Mouse (Mus musculus): ENCODE data around the gene Samd10. TPM values are rescaled to one million over a fixed set of nuclear protein-coding genes. Genes with fewer than 3 reads are reported as not detected.

Gene Samd10
- polyA plus RNA-seq, 2 experiments: 1.5 to 1.6 TPM

DNA sequence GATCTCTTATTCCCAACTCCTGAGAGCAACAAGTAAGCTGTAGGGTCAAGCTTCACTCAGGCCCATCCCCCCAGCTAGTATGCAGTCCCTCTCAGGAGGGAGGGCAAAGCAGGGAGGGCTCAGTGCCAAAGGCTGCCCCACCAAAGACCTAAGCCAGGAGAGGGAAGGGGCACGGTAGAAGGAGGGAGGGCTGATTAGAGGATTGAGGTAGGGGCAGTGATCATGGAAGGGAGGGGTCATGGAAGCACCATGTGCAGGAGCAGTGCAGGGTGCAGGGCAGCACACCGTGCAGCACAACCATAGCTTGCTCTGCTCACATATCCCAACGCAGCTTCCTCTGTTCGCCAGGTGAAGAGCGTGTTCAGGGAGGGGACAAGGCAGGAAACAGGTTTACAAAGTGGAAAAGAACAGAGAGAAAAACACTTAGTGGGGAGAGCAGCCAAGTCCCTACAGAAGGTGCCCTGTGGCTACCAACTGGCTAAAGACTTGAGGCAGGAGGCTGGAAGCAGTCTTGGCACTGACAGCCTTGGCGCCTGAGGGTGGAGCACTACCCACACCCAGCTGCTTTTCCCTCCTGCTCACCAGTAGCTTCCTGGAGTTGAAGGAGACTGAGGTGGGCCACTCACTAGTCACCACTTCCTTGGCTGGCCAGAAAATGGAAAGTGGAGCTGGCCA lies 28.0 kb downstream of the Samd10 start:
- Histone ChIP-seq H3K9me3 (ENCODE audit: control insufficient read depth, low read length) (no peaks in the 10 kb centered on the region), H3K27ac (no peak overlapping the region), H3K4me2 (ENCODE audit: low read depth) (no peak overlapping the region), H3K27me3 (ENCODE audit: control insufficient read depth, insufficient read depth, low read length) (no peaks in the 10 kb centered on the region), H3K4me3 (ENCODE audit: insufficient read depth in 1 of 2, low read depth in 2 of 2, low read length in 2 of 2) (no peak overlapping the region), H3K9ac (replicated peaks) (no peak overlapping the region; the same call in 1 of the 2 replicates), H3K4me1 (replicated peaks; ENCODE audit: control insufficient read depth in 2 of 2, insufficient read depth in 2 of 2, low read length in 1 of 2) (peaks cover 7 to 17% of the 10 kb centered on the region in 2 experiments), H3K36me3 (replicated peaks; ENCODE audit: control insufficient read depth, insufficient read depth, low read depth) (no peaks in the 10 kb centered on the region; the same call in 1 of the 2 replicates)
- no peak for DNase-seq (ENCODE audit: low read depth in 3 of 3, low spot score in 3 of 3)
- peak; percentile 21; the same call in 1 of the 2 replicates for TF ChIP-seq CTCF (IDR thresholded peaks at IDR 0.05; ENCODE audit: low read depth)
- no peak for TF ChIP-seq EP300 (IDR thresholded peaks at IDR 0.05; ENCODE audit: low read depth)
- 62% methylated on average over 6 of the region's 6 CpGs for WGBS (ENCODE audit: insufficient replicate concordance)
- no peak for ATAC-seq (ENCODE audit: insufficient read depth)

DNA sequence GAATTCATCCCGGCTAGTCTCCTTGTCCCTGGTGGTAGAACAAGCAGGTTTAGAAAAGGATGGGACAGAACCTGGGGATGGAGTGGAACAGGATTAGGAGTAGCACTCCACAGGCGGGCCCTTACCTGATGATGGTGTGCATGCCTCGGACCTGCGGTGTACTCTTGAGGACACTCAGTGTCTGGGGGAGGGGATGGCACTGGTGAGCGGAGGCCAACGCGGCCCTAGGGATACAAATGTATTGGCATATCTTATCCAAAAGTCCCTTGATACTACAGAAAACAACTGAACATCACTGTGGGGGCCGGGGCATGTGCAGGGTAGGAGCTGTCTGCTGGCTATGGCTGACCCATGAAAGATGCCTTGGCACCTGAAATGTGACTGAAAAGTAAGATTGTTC lies 28.6 kb downstream of the Samd10 start:
- H3K9ac ChIP-seq (replicated peaks): no peak overlapping the region
- no peak for DNase-seq (ENCODE audit: low read depth in 3 of 3, low spot score in 3 of 3)
- no peaks in the 10 kb centered on the region for H3K27me3 ChIP-seq (ENCODE audit: control insufficient read depth, insufficient read depth, low read length)
- no peak overlapping the region for H3K4me3 ChIP-seq (ENCODE audit: insufficient read depth in 1 of 2, low read depth in 2 of 2, low read length in 2 of 2)
- no peaks in the 10 kb centered on the region; the same call in 1 of the 2 replicates for H3K36me3 ChIP-seq (replicated peaks; ENCODE audit: control insufficient read depth, insufficient read depth, low read depth)
- WGBS (ENCODE audit: insufficient replicate concordance): 81% methylated on average over 8 of the region's 8 CpGs
- peaks cover 7 to 17% of the 10 kb centered on the region in 2 experiments for H3K4me1 ChIP-seq (replicated peaks; ENCODE audit: control insufficient read depth in 2 of 2, insufficient read depth in 2 of 2, low read length in 1 of 2)
- H3K9me3 ChIP-seq (ENCODE audit: control insufficient read depth, low read length): no peaks in the 10 kb centered on the region
- H3K27ac ChIP-seq: no peak overlapping the region
- ATAC-seq (ENCODE audit: insufficient read depth): no peak
- H3K4me2 ChIP-seq (ENCODE audit: low read depth): no peak overlapping the region
- TF ChIP-seq EP300 (IDR thresholded peaks at IDR 0.05; ENCODE audit: low read depth) (no peak), CTCF (IDR thresholded peaks at IDR 0.05; ENCODE audit: low read depth) (no peak)

DNA sequence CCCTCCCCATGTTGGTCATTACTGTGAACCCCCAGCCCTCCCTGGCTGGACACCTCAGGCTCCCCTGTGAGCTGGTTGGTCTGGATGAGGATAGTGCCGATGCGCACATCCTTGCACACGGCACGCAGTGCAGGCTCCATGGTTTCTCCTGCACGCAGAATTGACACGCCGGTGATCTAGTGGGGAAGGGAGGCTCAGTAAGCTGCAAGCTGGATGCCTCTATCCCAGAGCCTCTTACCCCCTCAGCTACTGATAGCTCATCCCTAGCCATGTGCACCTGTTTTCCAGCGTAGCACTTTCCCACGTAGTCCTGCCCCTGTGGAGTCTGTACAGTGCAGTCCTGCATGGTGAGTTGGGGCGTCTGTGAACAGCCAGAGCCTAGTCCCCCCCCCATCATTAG lies 29.2 kb downstream of the Samd10 start:
- TF ChIP-seq EP300 (IDR thresholded peaks at IDR 0.05; ENCODE audit: low read depth) (no peak), CTCF (IDR thresholded peaks at IDR 0.05; ENCODE audit: low read depth) (no peak)
- Histone ChIP-seq H3K4me3 (ENCODE audit: insufficient read depth in 1 of 2, low read depth in 2 of 2, low read length in 2 of 2) (no peak overlapping the region), H3K9ac (replicated peaks) (no peak overlapping the region), H3K27me3 (ENCODE audit: control insufficient read depth, insufficient read depth, low read length) (no peaks in the 10 kb centered on the region), H3K9me3 (ENCODE audit: control insufficient read depth, low read length) (no peaks in the 10 kb centered on the region), H3K27ac (no peak overlapping the region), H3K4me1 (replicated peaks; ENCODE audit: control insufficient read depth in 2 of 2, insufficient read depth in 2 of 2, low read length in 1 of 2) (peaks cover 7 to 17% of the 10 kb centered on the region in 2 experiments), H3K4me2 (ENCODE audit: low read depth) (no peak overlapping the region), H3K36me3 (replicated peaks; ENCODE audit: control insufficient read depth, insufficient read depth, low read depth) (no peaks in the 10 kb centered on the region; the same call in 1 of the 2 replicates)
- ATAC-seq (ENCODE audit: insufficient read depth) (no peak), DNase-seq (ENCODE audit: low read depth in 3 of 3, low spot score in 3 of 3) (no peak)
- WGBS (ENCODE audit: insufficient replicate concordance): 92% methylated on average over 10 of the region's 10 CpGs

- no peaks in the 10 kb centered on the region for H3K9me3 ChIP-seq (ENCODE audit: control insufficient read depth, low read length)
- peak; percentile 67 for TF ChIP-seq EP300 (IDR thresholded peaks at IDR 0.05; ENCODE audit: low read depth)
- TF ChIP-seq CTCF (IDR thresholded peaks at IDR 0.05; ENCODE audit: low read depth): peak; percentile 87
- H3K4me3 ChIP-seq (ENCODE audit: insufficient read depth in 1 of 2, low read depth in 2 of 2, low read length in 2 of 2): 0 out of 4 replicates have a peak overlapping the region, but pooled peaks of 1 of the 2 experiments have one; percentile 2
- peak in 2 of 3 experiments; percentile 45 to 53 for DNase-seq (ENCODE audit: low read depth in 3 of 3, low spot score in 3 of 3)
- H3K27ac ChIP-seq: peak overlapping the region; percentile 57
- no peaks in the 10 kb centered on the region; the same call in 1 of the 2 replicates for H3K36me3 ChIP-seq (replicated peaks; ENCODE audit: control insufficient read depth, insufficient read depth, low read depth)
- H3K4me1 ChIP-seq (replicated peaks; ENCODE audit: control insufficient read depth in 2 of 2, insufficient read depth in 2 of 2, low read length in 1 of 2): peaks cover 7 to 16% of the 10 kb centered on the region in 2 experiments
- peak; percentile 80 for ATAC-seq (ENCODE audit: insufficient read depth)
- H3K27me3 ChIP-seq (ENCODE audit: control insufficient read depth, insufficient read depth, low read length): no peaks in the 10 kb centered on the region
- H3K9ac ChIP-seq (replicated peaks): peak overlapping the region; percentile 34; the same call in 1 of the 2 replicates
- H3K4me2 ChIP-seq (ENCODE audit: low read depth): peak overlapping the region; percentile 33
- WGBS (ENCODE audit: insufficient replicate concordance): 21% methylated on average over 7 of the region's 7 CpGs
Observed at GRCm38 (mm10) chr2:181568272-181569008, 30.6 kb downstream of the Samd10 start.

GRCm38 (mm10) chr2:181567338-181567737 lies 31.7 kb downstream of the Samd10 start:
- no peak overlapping the region for H3K4me2 ChIP-seq (ENCODE audit: low read depth)

More at GRCm38 (mm10) chr2:181567338-181567737, 31.7 kb downstream of the Samd10 start:
- Histone ChIP-seq H3K27ac (no peak overlapping the region), H3K4me3 (ENCODE audit: insufficient read depth in 1 of 2, low read depth in 2 of 2, low read length in 2 of 2) (no peak overlapping the region), H3K9me3 (ENCODE audit: control insufficient read depth, low read length) (no peaks in the 10 kb centered on the region), H3K27me3 (ENCODE audit: control insufficient read depth, insufficient read depth, low read length) (no peaks in the 10 kb centered on the region), H3K36me3 (replicated peaks; ENCODE audit: control insufficient read depth, insufficient read depth, low read depth) (no peaks in the 10 kb centered on the region; the same call in 1 of the 2 replicates), H3K4me1 (replicated peaks; ENCODE audit: control insufficient read depth in 2 of 2, insufficient read depth in 2 of 2, low read length in 1 of 2) (peaks cover 7 to 16% of the 10 kb centered on the region in 2 experiments), H3K9ac (replicated peaks) (no peak overlapping the region)
- 76% methylated on average over 3 of the region's 3 CpGs for WGBS (ENCODE audit: insufficient replicate concordance)
- ATAC-seq (ENCODE audit: insufficient read depth) (no peak), DNase-seq (ENCODE audit: low read depth in 3 of 3, low spot score in 3 of 3) (no peak)
- TF ChIP-seq EP300 (IDR thresholded peaks at IDR 0.05; ENCODE audit: low read depth): no peak
